Mouse (Mus musculus) kidney, postnatal 0 days (tissue): ENCODE measurements around the gene Gli3. TPM values are rescaled to one million over a fixed set of nuclear protein-coding genes. Genes with fewer than 3 reads are reported as not detected.

Experiments used
- ATAC-seq: fragments of 200-750 bp; cut with Nextera tagmentation; replicated peaks from 2 replicates; pipeline ENCODE4 v1.8.0; 2017; ENCODE audit warnings: low read depth, moderate number of reproducible peaks, moderate TSS enrichment, moderate library complexity; ENCODE audit not compliant: low FRiP score
- DNase-seq: peaks from one replicate; pipeline ENCODE4 v3.0.0-alpha.2; 2016; ENCODE audit warnings: low spot score
- H3K27ac ChIP-seq: fragments of 300-500 bp; sonication (generic); 2 replicates; pipeline ENCODE4 v1.5.1; 2014; ENCODE audit warnings: mild to moderate bottlenecking
- H3K27me3 ChIP-seq: fragments of 300-500 bp; sonication (generic); 2 replicates; pipeline ENCODE4 v1.6.1; 2014; ENCODE audit warnings: low read length, mixed read lengths; ENCODE audit not compliant: insufficient read depth
- H3K36me3 ChIP-seq: fragments of 300-500 bp; sonication (generic); 2 replicates; pipeline ENCODE4 v1.6.1; 2014; ENCODE audit warnings: low read length, mixed read lengths; ENCODE audit not compliant: insufficient read depth
- H3K4me1 ChIP-seq: fragments of 300-500 bp; sonication (generic); replicated peaks from 2 replicates; pipeline ENCODE4 v1.6.1; 2014; ENCODE audit warnings: antibody characterized with exemption, low read length, mixed read lengths; ENCODE audit not compliant: insufficient read depth
- H3K4me2 ChIP-seq: fragments of 300-500 bp; sonication (generic); 2 replicates; pipeline ENCODE4 v1.6.1; 2014; ENCODE audit warnings: mild to moderate bottlenecking, low read length, moderate library complexity, mixed read lengths
- H3K4me3 ChIP-seq: fragments of 300-500 bp; sonication (generic); replicated peaks from 2 replicates; pipeline ENCODE4 v1.5.1; 2014; ENCODE audit warnings: low read depth, low read length
- H3K9ac ChIP-seq: fragments of 300-500 bp; sonication (generic); 2 replicates; pipeline ENCODE4 v1.6.1; 2014; ENCODE audit warnings: low read depth, low read length
- H3K9me3 ChIP-seq: fragments of 300-500 bp; sonication (generic); replicated peaks from 2 replicates; pipeline ENCODE4 v1.6.1; 2016; ENCODE audit warnings: low read length, inconsistent platforms, mixed read lengths
- CTCF ChIP-seq: IDR thresholded peaks from 2 replicates; pipeline ENCODE4 v1.5.1; 2016; ENCODE audit warnings: antibody characterized with exemption, low read depth, mild to moderate bottlenecking, moderate library complexity
- WGBS: fragments of 180-500 bp; shearing (Covaris S2); extraction: QIAGEN DNeasy Blood & Tissue Kit; methylation state at CpG from one replicate; pipeline ENCODE4 v1.1.7; 2014; 5-methylcytosine and 5-hydroxymethylcytosine counted together
- polyA plus RNA-seq: library from polyadenylated mRNA; unstranded; fragments of >200 nt; fragmentation: Nextera tagmentation; extraction: Ambion mirVana; gene quantifications from 2 replicates; pipeline ENCODE4 v1.2.1, GENCODE M21; 2015

Gene Gli3
- polyA plus RNA-seq, 1 experiment from 2014 or later: 7.7 TPM

DNA sequence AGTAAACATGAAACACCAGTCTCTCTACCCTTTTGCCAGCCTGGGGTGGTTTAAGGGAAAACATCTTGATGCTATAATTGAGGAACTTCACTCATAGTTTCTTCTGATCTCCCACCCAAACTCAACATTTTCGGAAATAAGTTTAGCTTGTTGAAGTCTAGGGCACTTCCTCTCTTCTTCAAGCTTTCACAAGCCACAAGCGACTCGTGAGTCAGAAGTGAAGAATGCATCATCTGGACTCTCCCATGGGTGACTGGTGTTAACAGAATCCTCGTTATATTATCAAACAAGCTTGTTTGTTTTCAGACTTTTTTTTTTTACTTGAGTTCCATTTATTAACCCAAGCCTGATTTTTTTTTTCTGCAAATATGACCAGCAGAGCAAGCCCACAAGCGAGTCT lies 197.5 kb downstream of the Gli3 start:
- H3K27me3 ChIP-seq: no peaks in the 10 kb centered on the region
- no peak overlapping the region for H3K4me3 ChIP-seq
- H3K4me1 ChIP-seq: no peaks in the 10 kb centered on the region
- DNase-seq (no peak), ATAC-seq (no peak)
- H3K27ac ChIP-seq: no peak overlapping the region
- H3K9me3 ChIP-seq: no peaks in the 10 kb centered on the region
- no peak overlapping the region for H3K4me2 ChIP-seq
- WGBS: 82% methylated on average over 5 of the region's 5 CpGs
- 0 out of 2 replicates have a peak, but pooled peaks cover 3% of the 10 kb centered on the region for H3K36me3 ChIP-seq
- TF ChIP-seq CTCF: no peak
- H3K9ac ChIP-seq: no peak overlapping the region

DNA sequence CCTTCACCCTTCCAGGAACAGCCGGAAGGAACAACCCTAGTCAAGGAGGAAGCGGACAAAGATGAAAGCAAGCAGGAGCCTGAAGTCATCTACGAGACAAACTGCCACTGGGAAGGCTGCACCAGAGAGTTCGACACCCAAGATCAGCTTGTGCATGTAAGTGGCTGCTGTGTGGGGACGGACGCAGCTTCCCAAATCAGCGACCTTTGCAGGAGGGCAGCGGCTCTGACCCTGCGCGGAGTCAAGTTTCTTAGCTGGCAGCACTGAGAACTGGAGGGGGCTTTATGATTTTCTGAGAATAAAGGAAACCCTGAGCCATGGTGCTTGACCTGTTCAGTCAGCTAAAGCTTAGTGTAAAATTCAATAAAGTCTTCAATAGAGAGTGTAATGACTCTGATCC lies 199.3 kb downstream of the Gli3 start:
- ATAC-seq (no peak), DNase-seq (no peak)
- Histone ChIP-seq H3K4me1 (no peaks in the 10 kb centered on the region), H3K27ac (no peak overlapping the region), H3K27me3 (no peaks in the 10 kb centered on the region), H3K9ac (no peak overlapping the region), H3K4me3 (no peak overlapping the region), H3K4me2 (no peak overlapping the region), H3K36me3 (0 out of 2 replicates have a peak, but pooled peaks cover 3% of the 10 kb centered on the region), H3K9me3 (no peaks in the 10 kb centered on the region)
- 38% methylated on average over 10 of the region's 10 CpGs for WGBS
- no peak for TF ChIP-seq CTCF

DNA sequence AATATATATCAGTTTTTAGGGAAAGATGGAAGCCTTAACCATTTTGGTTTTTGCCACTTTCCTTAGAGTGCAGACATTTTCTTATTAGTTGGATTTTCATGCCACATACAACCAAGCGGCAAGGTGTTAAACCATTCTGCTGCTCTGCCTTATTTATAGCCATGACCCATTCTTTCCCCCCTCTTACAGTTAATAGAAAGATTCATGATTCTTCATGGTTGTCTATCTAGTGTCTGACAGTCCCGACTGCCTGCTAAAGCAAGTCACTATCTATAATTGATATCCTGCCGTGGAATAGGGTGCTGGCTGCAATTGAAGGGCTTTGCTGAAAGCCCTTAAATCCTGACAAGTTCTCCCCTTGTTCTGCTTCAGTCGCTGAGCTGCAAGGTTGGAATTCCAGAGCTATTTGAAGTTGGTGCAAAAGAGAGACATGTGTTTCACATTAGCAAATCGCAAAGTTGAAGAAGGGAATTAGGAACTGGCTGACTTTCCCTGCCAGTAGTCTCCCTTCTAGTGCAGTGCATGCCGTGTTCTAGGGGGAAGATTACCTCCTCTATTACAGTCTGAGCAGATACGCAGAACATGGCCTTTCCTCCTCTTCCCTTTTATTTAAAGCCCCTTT lies 201.7 kb downstream of the Gli3 start:
- Histone ChIP-seq H3K4me3 (no peak overlapping the region), H3K9ac (no peak overlapping the region), H3K27ac (no peak overlapping the region), H3K4me2 (no peak overlapping the region), H3K36me3 (0 out of 2 replicates have a peak, but pooled peaks cover 3% of the 10 kb centered on the region), H3K9me3 (no peaks in the 10 kb centered on the region), H3K4me1 (no peaks in the 10 kb centered on the region), H3K27me3 (no peaks in the 10 kb centered on the region)
- peak; percentile 39 for DNase-seq
- WGBS: 27% methylated on average over 7 of the region's 7 CpGs
- no peak for TF ChIP-seq CTCF
- no peak for ATAC-seq

DNA sequence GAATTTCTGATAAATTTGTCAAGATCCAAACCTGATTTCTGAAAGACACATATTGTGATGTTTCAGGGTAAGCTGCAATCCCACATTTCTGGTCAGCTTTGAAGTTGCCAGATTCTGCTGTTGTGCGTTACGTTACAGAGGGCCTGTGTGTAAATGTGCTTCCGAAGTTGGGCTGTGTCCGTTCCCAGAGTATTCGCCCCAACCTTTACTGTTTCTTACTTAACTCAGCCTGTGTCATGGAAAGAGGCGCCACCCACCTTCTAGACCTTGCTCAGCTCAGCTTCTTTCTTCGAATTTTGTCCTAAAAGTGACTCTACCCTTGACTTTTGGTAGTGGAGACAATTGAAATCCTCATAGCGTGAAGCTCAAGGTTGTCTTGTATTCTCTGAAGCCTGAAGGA lies 202.5 kb downstream of the Gli3 start:
- ATAC-seq (no peak), DNase-seq (no peak)
- Histone ChIP-seq H3K36me3 (0 out of 2 replicates have a peak, but pooled peaks cover 3% of the 10 kb centered on the region), H3K27ac (no peak overlapping the region), H3K9me3 (no peaks in the 10 kb centered on the region), H3K4me1 (no peaks in the 10 kb centered on the region), H3K9ac (no peak overlapping the region), H3K4me2 (no peak overlapping the region), H3K4me3 (no peak overlapping the region), H3K27me3 (no peaks in the 10 kb centered on the region)
- TF ChIP-seq CTCF: no peak
- 76% methylated on average over 8 of the region's 8 CpGs for WGBS

DNA sequence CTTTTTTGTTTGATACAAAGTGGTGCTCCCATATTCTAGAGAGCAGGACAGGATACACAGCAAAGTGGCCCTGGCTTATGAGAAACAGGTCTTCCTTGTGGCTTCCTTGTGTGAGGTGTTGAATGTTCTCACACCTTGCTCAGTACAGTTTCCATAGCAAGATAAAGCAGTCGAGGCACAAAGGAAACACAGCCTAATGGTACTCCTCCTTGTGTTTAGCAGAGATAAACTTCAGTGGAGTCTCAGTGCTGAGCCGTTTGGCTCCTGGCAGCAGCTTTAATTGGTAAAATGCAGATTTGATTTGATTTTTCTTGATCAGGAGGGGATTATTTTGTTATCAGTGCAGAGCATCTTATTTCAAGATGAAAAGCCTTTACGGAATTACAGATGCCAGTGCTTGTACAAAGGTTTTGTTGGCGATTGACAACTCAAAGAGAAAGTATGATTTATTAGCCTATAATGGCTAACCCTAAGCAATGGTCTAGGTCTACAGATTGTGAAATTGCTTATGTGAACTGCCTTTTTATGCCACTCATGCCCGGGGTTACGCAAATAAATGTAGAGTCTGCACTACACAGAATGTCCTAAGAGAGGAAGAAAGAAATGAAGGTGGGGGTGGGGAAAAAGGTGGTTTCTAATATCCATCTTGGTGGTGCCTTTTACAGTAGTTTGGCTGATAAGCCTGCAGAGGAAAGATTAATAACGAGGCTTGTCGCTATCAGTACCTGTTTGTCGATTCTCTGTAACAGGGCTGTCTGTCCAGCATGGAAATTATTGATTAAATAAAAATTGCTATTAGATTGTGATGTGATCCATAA lies 207.3 kb downstream of the Gli3 start:
- ATAC-seq: no peak
- WGBS: 70% methylated on average over 9 of the region's 9 CpGs

DNA sequence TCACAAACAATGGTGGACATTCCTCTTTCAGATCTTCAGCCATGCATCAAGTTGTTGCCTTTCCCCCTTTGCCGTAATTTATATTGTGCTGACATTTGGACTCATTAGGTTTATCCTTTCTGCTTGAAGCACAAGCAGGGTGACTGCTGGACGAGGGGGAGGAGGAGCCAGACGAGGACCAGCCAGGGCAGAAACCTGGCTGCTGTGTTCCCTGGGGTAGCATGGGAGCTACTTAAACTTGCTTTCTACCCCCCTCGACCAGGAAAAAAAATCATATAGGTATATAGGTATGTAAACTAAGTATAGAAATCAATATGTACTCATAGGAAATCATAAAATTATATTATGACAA lies 207.9 kb downstream of the Gli3 start:
- 46% methylated on average over 4 of the region's 4 CpGs for WGBS
- Histone ChIP-seq H3K36me3 (no peaks in the 10 kb centered on the region), H3K4me3 (no peak overlapping the region), H3K4me1 (no peaks in the 10 kb centered on the region), H3K4me2 (no peak overlapping the region), H3K9me3 (no peaks in the 10 kb centered on the region), H3K9ac (no peak overlapping the region), H3K27ac (no peak overlapping the region), H3K27me3 (no peaks in the 10 kb centered on the region)
- no peak for ATAC-seq
- TF ChIP-seq CTCF: no peak
- no peak for DNase-seq

More for the DNA sequence above, 207.3 kb downstream of the Gli3 start:
- H3K4me3 ChIP-seq: no peak overlapping the region
- H3K4me1 ChIP-seq: no peaks in the 10 kb centered on the region
- no peaks in the 10 kb centered on the region for H3K9me3 ChIP-seq
- no peak overlapping the region for H3K27ac ChIP-seq
- H3K36me3 ChIP-seq: no peaks in the 10 kb centered on the region
- no peak overlapping the region for H3K9ac ChIP-seq
- DNase-seq: no peak
- H3K4me2 ChIP-seq: no peak overlapping the region
- no peak for TF ChIP-seq CTCF
- H3K27me3 ChIP-seq: no peaks in the 10 kb centered on the region
